Comparison of ENCODE assay signal across 16 mouse cellular contexts in genomic region chr8:10671862-10672548, GRCm38 (mm10).
"Had no signal": no experiment of that assay in that cellular context is flagged by ENCODE, and none has a peak within 500 bp of the region (broad histone marks: within the 10 kb centered on the region; RNA-seq: fewer than 3 reads in every experiment).

No protein-coding gene starts in this region.

- H3K27ac ChIP-seq: layer of hippocampus, adult 2 months; left cerebral cortex, adult 2 months; limb, embryonic 10.5 days; midbrain, embryonic 12.5 days; stomach, embryonic 15.5 days had no signal

- H3K4me3 ChIP-seq: layer of hippocampus, adult 2 months; left cerebral cortex, adult 2 months; limb, embryonic 10.5 days; megakaryocyte, embryonic 14.5 days; midbrain, embryonic 12.5 days; stomach, embryonic 15.5 days had no signal

- H3K9ac ChIP-seq: lung, embryonic 14.5 days; midbrain, embryonic 12.5 days; stomach, embryonic 15.5 days had no signal

- H3K4me2 ChIP-seq: liver, embryonic 11.5 days; lung, embryonic 14.5 days; midbrain, embryonic 12.5 days; stomach, embryonic 15.5 days had no signal

- H3K4me1 ChIP-seq: limb, embryonic 10.5 days; megakaryocyte, embryonic 14.5 days; midbrain, embryonic 12.5 days; stomach, embryonic 15.5 days had no signal

- DNase-seq: kidney, adult 18-20 months; kidney, postnatal 10 days; kidney, postnatal 4 days; lung, embryonic 14.5 days; lung, postnatal 10 days; lung, postnatal 4 days; thymus, adult 18-20 months; thymus, postnatal 14 days had no signal

- H3K36me3 ChIP-seq: limb, embryonic 10.5 days; midbrain, embryonic 12.5 days; stomach, embryonic 15.5 days had no signal

- H3K27me3 ChIP-seq: midbrain, embryonic 12.5 days; stomach, embryonic 15.5 days had no signal

- H3K9me3 ChIP-seq: limb, embryonic 10.5 days; megakaryocyte, embryonic 14.5 days; midbrain, embryonic 12.5 days; stomach, embryonic 15.5 days had no signal

- ATAC-seq: midbrain, embryonic 16.5 days had no signal
